Mouse (Mus musculus) stomach, adult 2 months (tissue): ENCODE results near the gene Rbmxl1. TPM values are rescaled to one million over a fixed set of nuclear protein-coding genes. Genes with fewer than 3 reads are reported as not detected.

Experiments used
- polyA plus RNA-seq: library from polyadenylated mRNA; depleted of rRNA; stranded (reverse); fragments of >200 nt; gene quantifications from 2 replicates; pipeline ENCODE4 v1.2.3, GENCODE M21; 2012; rRNA removed

Rbmxl1 gene
- 3.1 and 3.2 TPM in 2 replicates for polyA plus RNA-seq

GRCm38 (mm10) chr8:78508719-78509272 lies at the start of gene Rbmxl1:
TSS of gene Rbmxl1 (minus strand) at chr8:78508898.

GRCm38 (mm10) chr8:78509273-78510031 lies 754 bp upstream of the Rbmxl1 start, which contains the start of gene Slc10a7:
TSS of gene Slc10a7 (plus strand) at chr8:78509346.

Other genes with a start within 250 kb of the Rbmxl1 start
- gene Pou4f2, start 72.3 kb downstream of the Rbmxl1 start, polyA plus RNA-seq, result not detected in 2 replicates
- gene Slc10a7, start 448 bp upstream of the Rbmxl1 start, polyA plus RNA-seq, result 4.4 and 6.0 TPM in 2 replicates